Mouse (Mus musculus): Measurements from ENCODE around the gene Gxylt1. TPM values are rescaled to one million over a fixed set of nuclear protein-coding genes. Genes with fewer than 3 reads are reported as not detected.

Gxylt1 gene
- total and polyA plus RNA-seq, 2 experiments, result 1.4 to 5.7 TPM

DNA sequence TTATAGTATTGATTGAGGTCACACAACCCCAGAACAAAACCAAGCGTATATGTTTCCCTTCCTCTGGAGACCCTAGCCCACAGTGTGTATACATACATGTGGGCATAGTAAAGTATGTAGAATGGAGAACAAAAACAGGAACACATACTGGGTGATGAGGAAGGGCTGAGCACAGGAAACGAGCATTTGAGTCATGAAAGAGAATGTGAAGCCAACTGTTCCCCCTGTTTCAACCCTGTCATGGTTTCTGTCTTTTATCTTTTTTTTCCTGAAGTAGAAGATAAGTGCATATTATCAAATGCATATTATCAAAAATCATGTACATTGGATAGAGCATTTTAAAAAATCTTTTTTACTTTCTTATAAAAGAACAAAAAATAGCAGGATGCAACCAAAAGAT lies 12.6 kb upstream of the Gxylt1 start:
- Histone ChIP-seq H3K27me3 (ENCODE audit: control insufficient read depth, insufficient read depth, low read length) (no peaks in the 10 kb centered on the region), H3K36me3 (ENCODE audit: control insufficient read depth, insufficient read depth, low read length) (peaks cover 12% of the 10 kb centered on the region), H3K27ac (replicated peaks; ENCODE audit: insufficient read depth, low read depth, low read length) (no peak overlapping the region), H3K79me2 (ENCODE audit: control insufficient read depth, insufficient read depth, low read length) (no peaks in the 10 kb centered on the region; the same call in 1 of the 2 replicates), H3K9ac (ENCODE audit: low read depth, low read length) (no peak overlapping the region), H3K4me1 (ENCODE audit: control insufficient read depth, insufficient read depth, low read length) (no peaks in the 10 kb centered on the region), H3K4me3 (ENCODE audit: insufficient read depth, low read depth, low read length) (no peak overlapping the region)
- no peak for DNase-seq (ENCODE audit: extremely low read depth, low read depth, low spot score)
- TF ChIP-seq CTCF (IDR thresholded peaks at IDR 0.05; ENCODE audit: low read depth, low read length), result no peak
- TF ChIP-seq POLR2A (IDR thresholded peaks at IDR 0.05; ENCODE audit: extremely low read depth, insufficient read depth, low read length), result no peak
- WGBS, result 81% methylated on average over 2 of the region's 2 CpGs

DNA sequence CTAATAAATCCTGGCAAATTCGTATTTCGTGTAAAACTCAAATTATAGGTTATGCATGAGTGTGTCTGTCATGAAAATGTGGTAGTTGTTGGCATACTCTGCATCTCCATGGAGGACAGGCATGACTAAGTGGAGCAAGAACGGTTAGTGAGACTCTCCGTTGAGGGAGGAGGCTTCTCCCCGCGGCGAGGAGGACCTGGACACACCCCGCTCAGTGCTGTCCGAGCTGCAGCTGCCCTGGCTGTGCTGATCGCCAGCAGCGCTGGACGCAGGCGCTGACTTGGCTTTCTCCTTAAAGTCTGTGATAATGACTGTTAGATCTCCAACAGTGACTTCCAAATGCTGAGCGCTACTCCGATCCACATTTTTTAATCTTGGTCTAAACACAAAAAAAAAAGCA lies 10.3 kb upstream of the Gxylt1 start:
- 89% methylated on average over 15 of the region's 15 CpGs for WGBS
- no peak for DNase-seq (ENCODE audit: extremely low read depth, low read depth, low spot score)
- H3K9ac ChIP-seq (ENCODE audit: low read depth, low read length), result no peak overlapping the region
- H3K36me3 ChIP-seq (ENCODE audit: control insufficient read depth, insufficient read depth, low read length), result peaks cover 16% of the 10 kb centered on the region
- H3K79me2 ChIP-seq (ENCODE audit: control insufficient read depth, insufficient read depth, low read length), result no peaks in the 10 kb centered on the region
- no peak for TF ChIP-seq CTCF (IDR thresholded peaks at IDR 0.05; ENCODE audit: low read depth, low read length)
- TF ChIP-seq POLR2A (IDR thresholded peaks at IDR 0.05; ENCODE audit: extremely low read depth, insufficient read depth, low read length), result no peak
- no peaks in the 10 kb centered on the region for H3K4me1 ChIP-seq (ENCODE audit: control insufficient read depth, insufficient read depth, low read length)
- H3K27me3 ChIP-seq (ENCODE audit: control insufficient read depth, insufficient read depth, low read length), result no peaks in the 10 kb centered on the region
- no peak overlapping the region for H3K27ac ChIP-seq (replicated peaks; ENCODE audit: insufficient read depth, low read depth, low read length)
- H3K4me3 ChIP-seq (ENCODE audit: insufficient read depth, low read depth, low read length), result no peak overlapping the region

DNA sequence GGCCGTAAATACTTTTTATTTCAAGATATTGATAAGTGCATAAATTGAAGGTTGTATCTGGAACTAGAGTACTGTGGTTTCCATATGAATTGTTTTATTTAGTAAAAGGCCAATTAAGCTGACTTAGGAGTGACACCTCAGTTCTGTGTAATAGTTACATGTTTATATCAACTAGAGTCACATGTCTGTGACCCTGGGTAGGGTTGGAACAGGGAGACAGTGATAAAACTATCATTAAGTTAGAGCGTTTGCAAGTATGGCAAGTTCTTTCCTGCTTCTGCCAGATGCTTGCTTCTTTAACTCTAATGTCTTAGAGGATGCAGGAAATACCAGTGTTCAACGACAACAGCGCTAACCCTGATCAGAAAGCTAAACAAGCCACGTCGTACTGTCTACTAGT lies 9.3 kb upstream of the Gxylt1 start:
- peaks cover 16% of the 10 kb centered on the region for H3K36me3 ChIP-seq (ENCODE audit: control insufficient read depth, insufficient read depth, low read length)
- H3K4me1 ChIP-seq (ENCODE audit: control insufficient read depth, insufficient read depth, low read length), result no peaks in the 10 kb centered on the region
- no peak overlapping the region for H3K9ac ChIP-seq (ENCODE audit: low read depth, low read length)
- no peak overlapping the region for H3K27ac ChIP-seq (replicated peaks; ENCODE audit: insufficient read depth, low read depth, low read length)
- 79% methylated on average over 6 of the region's 6 CpGs for WGBS
- H3K27me3 ChIP-seq (ENCODE audit: control insufficient read depth, insufficient read depth, low read length), result no peaks in the 10 kb centered on the region
- no peak for DNase-seq (ENCODE audit: extremely low read depth, low read depth, low spot score)
- no peak overlapping the region for H3K4me3 ChIP-seq (ENCODE audit: insufficient read depth, low read depth, low read length)
- no peak for TF ChIP-seq CTCF (IDR thresholded peaks at IDR 0.05; ENCODE audit: low read depth, low read length)
- TF ChIP-seq POLR2A (IDR thresholded peaks at IDR 0.05; ENCODE audit: extremely low read depth, insufficient read depth, low read length), result no peak
- no peaks in the 10 kb centered on the region for H3K79me2 ChIP-seq (ENCODE audit: control insufficient read depth, insufficient read depth, low read length)

DNA sequence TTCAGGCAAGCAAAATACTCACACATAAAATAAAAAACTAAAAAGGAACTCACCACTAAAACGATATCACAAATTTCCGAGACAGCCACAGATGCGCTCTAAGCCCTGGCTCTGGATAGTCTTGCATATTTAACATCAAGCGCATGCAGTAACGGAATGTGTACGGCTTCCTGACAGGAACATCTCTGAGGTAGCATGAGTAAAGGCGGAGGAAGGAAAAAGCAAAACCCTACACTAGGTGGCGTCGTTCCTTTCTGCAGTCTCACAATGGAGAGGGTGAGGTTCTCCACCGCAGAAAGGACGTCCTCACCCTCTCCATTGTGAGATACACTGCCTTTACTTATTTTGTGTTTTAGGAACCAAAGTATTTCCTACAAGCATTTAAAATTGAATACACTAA lies 8.4 kb upstream of the Gxylt1 start:
- WGBS, result 86% methylated on average over 11 of the region's 11 CpGs
- H3K9ac ChIP-seq (ENCODE audit: low read depth, low read length), result no peak overlapping the region
- H3K4me1 ChIP-seq (ENCODE audit: control insufficient read depth, insufficient read depth, low read length), result no peaks in the 10 kb centered on the region
- no peaks in the 10 kb centered on the region for H3K27me3 ChIP-seq (ENCODE audit: control insufficient read depth, insufficient read depth, low read length)
- H3K79me2 ChIP-seq (ENCODE audit: control insufficient read depth, insufficient read depth, low read length), result no peaks in the 10 kb centered on the region
- H3K36me3 ChIP-seq (ENCODE audit: control insufficient read depth, insufficient read depth, low read length), result peaks cover 16% of the 10 kb centered on the region
- H3K4me3 ChIP-seq (ENCODE audit: insufficient read depth, low read depth, low read length), result no peak overlapping the region
- no peak for DNase-seq (ENCODE audit: extremely low read depth, low read depth, low spot score)
- H3K27ac ChIP-seq (replicated peaks; ENCODE audit: insufficient read depth, low read depth, low read length), result no peak overlapping the region
- no peak for TF ChIP-seq POLR2A (IDR thresholded peaks at IDR 0.05; ENCODE audit: extremely low read depth, insufficient read depth, low read length)
- peak; percentile 17; the same call in 1 of the 2 replicates for TF ChIP-seq CTCF (IDR thresholded peaks at IDR 0.05; ENCODE audit: low read depth, low read length)

DNA sequence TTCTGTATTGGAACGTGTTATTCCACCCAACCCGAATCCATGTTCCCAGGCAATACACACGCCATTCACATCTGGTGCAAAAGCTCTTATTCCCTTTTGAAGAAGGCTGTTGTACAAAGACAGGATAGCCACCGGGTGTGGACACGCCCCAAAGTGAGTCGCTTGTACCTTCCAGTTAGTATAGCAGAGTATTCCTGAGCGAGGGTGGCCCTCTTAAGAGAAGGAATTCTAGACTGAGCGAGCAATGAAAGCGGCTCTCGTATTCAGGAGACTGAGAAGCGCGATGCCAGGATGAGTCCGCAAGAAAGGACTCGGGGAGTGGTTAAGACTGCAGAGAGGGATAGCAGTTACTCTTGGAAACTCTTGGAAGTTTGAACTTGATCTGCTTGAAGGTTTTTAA lies 1.3 kb upstream of the Gxylt1 start:
- peak; percentile 19 for DNase-seq (ENCODE audit: extremely low read depth, low read depth, low spot score)
- peaks cover 10% of the 10 kb centered on the region; the same call in 1 of the 2 replicates for H3K79me2 ChIP-seq (ENCODE audit: control insufficient read depth, insufficient read depth, low read length)
- H3K27ac ChIP-seq (replicated peaks; ENCODE audit: insufficient read depth, low read depth, low read length), result no peak overlapping the region
- H3K9ac ChIP-seq (ENCODE audit: low read depth, low read length), result no peak overlapping the region
- H3K4me3 ChIP-seq (ENCODE audit: insufficient read depth, low read depth, low read length), result no peak overlapping the region; the same call in 1 of the 2 replicates
- peaks cover 5% of the 10 kb centered on the region for H3K4me1 ChIP-seq (ENCODE audit: control insufficient read depth, insufficient read depth, low read length)
- H3K27me3 ChIP-seq (ENCODE audit: control insufficient read depth, insufficient read depth, low read length), result no peaks in the 10 kb centered on the region
- 8% methylated on average over 14 of the region's 14 CpGs for WGBS
- peaks cover under 1% of the 10 kb centered on the region; the same call in 1 of the 2 replicates for H3K36me3 ChIP-seq (ENCODE audit: control insufficient read depth, insufficient read depth, low read length)
- TF ChIP-seq POLR2A (IDR thresholded peaks at IDR 0.05; ENCODE audit: extremely low read depth, insufficient read depth, low read length) (no peak), CTCF (IDR thresholded peaks at IDR 0.05; ENCODE audit: low read depth, low read length) (no peak)

- no peaks in the 10 kb centered on the region for H3K36me3 ChIP-seq (ENCODE audit: control insufficient read depth, insufficient read depth, low read length)
- TF ChIP-seq POLR2A (IDR thresholded peaks at IDR 0.05; ENCODE audit: extremely low read depth, insufficient read depth, low read length), result no peak
- TF ChIP-seq CTCF (IDR thresholded peaks at IDR 0.05; ENCODE audit: low read depth, low read length), result no peak
- peaks cover 11% of the 10 kb centered on the region; the same call in 1 of the 2 replicates for H3K79me2 ChIP-seq (ENCODE audit: control insufficient read depth, insufficient read depth, low read length)
- H3K27ac ChIP-seq (replicated peaks; ENCODE audit: insufficient read depth, low read depth, low read length), result peak overlapping the region; percentile 4; the same call in 1 of the 2 replicates
- H3K27me3 ChIP-seq (ENCODE audit: control insufficient read depth, insufficient read depth, low read length), result no peaks in the 10 kb centered on the region
- peak overlapping the region; percentile 60 for H3K4me3 ChIP-seq (ENCODE audit: insufficient read depth, low read depth, low read length)
- H3K4me1 ChIP-seq (ENCODE audit: control insufficient read depth, insufficient read depth, low read length), result peaks cover 5% of the 10 kb centered on the region
- under 1% methylated on average over 21 of the region's 21 CpGs for WGBS
- DNase-seq (ENCODE audit: extremely low read depth, low read depth, low spot score), result peak; percentile 54
- H3K9ac ChIP-seq (ENCODE audit: low read depth, low read length), result peak overlapping the region; percentile 46
Observed at GRCm38 (mm10) chr15:93275623-93276022, 644 bp upstream of the Gxylt1 start.

Measured in liver, adult 2 months (tissue).